Mouse (Mus musculus) liver, embryonic 18 days (tissue): Measurements from ENCODE around the gene Eif4a1. TPM values are rescaled to one million over a fixed set of nuclear protein-coding genes. Genes with fewer than 3 reads are reported as not detected.

Experiments
- polyA plus RNA-seq: library from polyadenylated mRNA; depleted of rRNA; stranded (reverse); fragments of >200 nt; gene quantifications from 2 replicates; pipeline ENCODE4 v1.2.3, GENCODE M21; 2012; rRNA removed

The Eif4a1 gene
- 330 and 348 TPM in 2 replicates for polyA plus RNA-seq

GRCm38 (mm10) chr11:69672211-69672706 lies at the start of gene Eif4a1:
Gene Eif4a1 (minus strand): TSS chr11:69672423.

GRCm38 (mm10) chr11:69695361-69696181 lies 23.3 kb upstream of the Eif4a1 start, which contains the start of the genes Tnfsf12 and Tnfsfm13:
Gene Tnfsf12 (minus strand): TSS chr11:69695849.
Gene Tnfsfm13 (minus strand): TSS chr11:69696098.

GRCm38 (mm10) chr11:69685526-69686148 lies 13.4 kb upstream of the Eif4a1 start, which contains the start of gene Tnfsf13:
Gene Tnfsf13 (minus strand): TSS chr11:69685784.

GRCm38 (mm10) chr11:69681314-69682208 lies 9.3 kb upstream of the Eif4a1 start, which contains the start of gene Senp3:
Gene Senp3 (minus strand): TSS chr11:69682084.

GRCm38 (mm10) chr11:69665961-69666664 lies 6.1 kb downstream of the Eif4a1 start, which contains the start of gene Cd68:
Gene Cd68 (minus strand): TSS chr11:69666153.

GRCm38 (mm10) chr11:69662213-69662966 lies 9.8 kb downstream of the Eif4a1 start, which contains the start of gene Mpdu1:
Gene Mpdu1 (minus strand): TSS chr11:69662642.

GRCm38 (mm10) chr11:69655264-69656064 lies 16.8 kb downstream of the Eif4a1 start, which contains the start of gene Sox15:
Gene Sox15 (plus strand): TSS chr11:69655314.

GRCm38 (mm10) chr11:69632284-69633089 lies 39.7 kb downstream of the Eif4a1 start, which contains the start of gene Fxr2:
Gene Fxr2 (plus strand): TSS chr11:69632990.

GRCm38 (mm10) chr11:69621571-69622268 lies 50.5 kb downstream of the Eif4a1 start, which contains the start of gene Sat2:
Gene Sat2 (plus strand): TSS chr11:69622024.

GRCm38 (mm10) chr11:69617805-69618204 lies 54.4 kb downstream of the Eif4a1 start, which contains the start of gene Shbg:
Gene Shbg (minus strand): TSS chr11:69617905.

Other genes starting within 250 kb of the Eif4a1 start
- gene Dnah2, start 123.3 kb downstream of the Eif4a1 start, polyA plus RNA-seq, result 0.20 and 0.22 TPM in 2 replicates
- 0.58 and 0.60 TPM in 2 replicates for gene Efnb3, start 112.2 kb downstream of the Eif4a1 start, polyA plus RNA-seq
- 6.5 and 6.7 TPM in 2 replicates for gene Wrap53, start 92.2 kb downstream of the Eif4a1 start, polyA plus RNA-seq
- gene Trp53, start 92.1 kb downstream of the Eif4a1 start, polyA plus RNA-seq, result 51.0 and 51.9 TPM in 2 replicates
- gene Atp1b2, start 66.5 kb downstream of the Eif4a1 start, polyA plus RNA-seq, result 5.7 and 7.2 TPM in 2 replicates
- gene Shbg, start 54.5 kb downstream of the Eif4a1 start, polyA plus RNA-seq, result 2.6 and 2.9 TPM in 2 replicates
- 7.3 and 7.7 TPM in 2 replicates for gene Sat2, start 50.4 kb downstream of the Eif4a1 start, polyA plus RNA-seq
- gene Fxr2, start 39.4 kb downstream of the Eif4a1 start, polyA plus RNA-seq, result 17.5 and 22.6 TPM in 2 replicates
- 0.07 and 0.11 TPM in 2 replicates for gene Sox15, start 17.1 kb downstream of the Eif4a1 start, polyA plus RNA-seq
- gene Mpdu1, start 9.8 kb downstream of the Eif4a1 start, polyA plus RNA-seq, result 45.9 and 49.8 TPM in 2 replicates
- gene Cd68, start 6.3 kb downstream of the Eif4a1 start, polyA plus RNA-seq, result 14.8 and 16.0 TPM in 2 replicates
- gene Senp3, start 9.7 kb upstream of the Eif4a1 start, polyA plus RNA-seq, result 37.6 and 40.5 TPM in 2 replicates
- 0.54 and 0.78 TPM in 2 replicates for gene Tnfsf13, start 13.4 kb upstream of the Eif4a1 start, polyA plus RNA-seq
- gene Tnfsf12, start 23.4 kb upstream of the Eif4a1 start, polyA plus RNA-seq, result 4.4 and 4.8 TPM in 2 replicates
- 0.96 and 1.1 TPM in 2 replicates for gene Tnfsfm13, start 23.7 kb upstream of the Eif4a1 start, polyA plus RNA-seq
- gene Polr2a, start 86.2 kb upstream of the Eif4a1 start, polyA plus RNA-seq, result 5.5 and 8.0 TPM in 2 replicates
- gene Slc35g3, start 89.5 kb upstream of the Eif4a1 start, polyA plus RNA-seq, result 0.02 TPM in 1 of 2 replicates, not detected in the other
- gene Zbtb4, start 93.5 kb upstream of the Eif4a1 start, polyA plus RNA-seq, result 2.3 and 2.8 TPM in 2 replicates
- gene Chrnb1, start 123.5 kb upstream of the Eif4a1 start, polyA plus RNA-seq, result 1.3 and 1.6 TPM in 2 replicates
- 0.43 and 0.58 TPM in 2 replicates for gene Fgf11, start 129.4 kb upstream of the Eif4a1 start, polyA plus RNA-seq
- gene Tmem102, start 133.2 kb upstream of the Eif4a1 start, polyA plus RNA-seq, result 1.2 and 1.6 TPM in 2 replicates
- not detected in 2 replicates for gene Gm39566, start 142.9 kb upstream of the Eif4a1 start, polyA plus RNA-seq
- gene Spem2, start 146.0 kb upstream of the Eif4a1 start, polyA plus RNA-seq, result not detected in 2 replicates
- gene Spem1, start 149.8 kb upstream of the Eif4a1 start, polyA plus RNA-seq, result not detected in 2 replicates
- gene Nlgn2, start 165.4 kb upstream of the Eif4a1 start, polyA plus RNA-seq, result 2.2 and 3.1 TPM in 2 replicates
- 227 and 300 TPM in 2 replicates for gene Tmem256, start 166.1 kb upstream of the Eif4a1 start, polyA plus RNA-seq
- 19.8 and 22.6 TPM in 2 replicates for gene Plscr3, start 174.0 kb upstream of the Eif4a1 start, polyA plus RNA-seq
- 0.49 and 0.73 TPM in 2 replicates for gene Tnk1, start 186.3 kb upstream of the Eif4a1 start, polyA plus RNA-seq
- gene Tmem95, start 205.6 kb upstream of the Eif4a1 start, polyA plus RNA-seq, result not detected in 2 replicates
- gene Kctd11, start 209.0 kb upstream of the Eif4a1 start, polyA plus RNA-seq, result 1.2 TPM in 2 replicates
- gene Acap1, start 223.1 kb upstream of the Eif4a1 start, polyA plus RNA-seq, result 7.9 and 10.7 TPM in 2 replicates
- 0.36 and 0.38 TPM in 2 replicates for gene 2810408A11Rik, start 228.6 kb upstream of the Eif4a1 start, polyA plus RNA-seq
- 11.4 and 13.4 TPM in 2 replicates for gene Neurl4, start 228.6 kb upstream of the Eif4a1 start, polyA plus RNA-seq
- gene Gps2, start 241.5 kb upstream of the Eif4a1 start, polyA plus RNA-seq, result 43.2 and 45.2 TPM in 2 replicates
- 578 and 620 TPM in 2 replicates for gene Eif5a, start 249.5 kb upstream of the Eif4a1 start, polyA plus RNA-seq